Mouse (Mus musculus) right cerebral cortex, postnatal 25 days (tissue): ENCODE measurements at regions not wholly inside any gene's neighbourhood (a gene's known extent, or its start where the extent isn't known, plus 50 kb on each side); places are given as distances from the start of the nearest gene placed in this dataset.

Experiments
- DNase-seq: peaks from one replicate; pipeline ENCODE4 v3.0.0; 2022

GRCm38 (mm10) chr9:23027377-23028313 lies 195.2 kb upstream of the Bmper start:
- peak; percentile 53 for DNase-seq

DNA sequence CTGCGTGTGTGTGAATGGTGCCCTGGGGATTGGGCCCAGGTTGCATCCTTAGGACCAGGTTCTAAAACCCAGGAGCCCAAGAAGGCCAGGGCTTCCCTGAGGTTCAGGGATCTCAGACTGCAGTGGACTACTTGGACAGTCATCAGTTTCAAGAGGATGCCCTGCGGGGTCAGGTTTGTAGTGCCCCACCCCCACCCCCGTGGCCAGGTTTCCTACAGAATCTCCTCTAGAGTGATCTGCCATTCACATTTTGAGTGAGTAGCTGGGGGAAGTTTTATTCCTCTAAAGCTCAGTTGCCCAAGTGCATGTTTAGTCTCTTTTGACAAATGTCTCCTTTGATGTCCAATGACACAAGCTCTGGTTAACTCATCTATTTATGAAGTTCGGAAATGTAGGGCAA lies 193.5 kb upstream of the Bmper start:
- DNase-seq, result no peak

- DNase-seq, result no peak
Measured at GRCm38 (mm10) chr9:23030138-23030537, 192.7 kb upstream of the Bmper start.

DNA sequence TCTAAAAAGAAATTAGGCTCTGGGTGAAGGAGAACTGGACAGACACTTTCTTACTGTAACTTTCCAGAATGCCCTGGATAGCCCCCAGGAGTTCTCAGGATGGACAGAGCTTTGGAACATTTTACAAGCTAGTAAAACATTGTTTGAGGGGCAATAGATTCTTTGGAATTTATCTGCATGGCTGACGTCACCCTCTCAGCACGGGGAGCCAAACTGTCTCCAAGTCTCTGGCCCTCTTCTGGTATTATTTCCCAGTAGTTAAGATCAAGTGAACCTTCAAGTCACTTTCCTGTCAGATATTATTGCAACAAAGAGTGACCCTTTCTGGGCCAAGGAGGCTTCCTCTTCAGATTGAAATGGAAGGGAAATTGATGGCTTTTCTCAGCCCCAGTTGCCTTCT lies 192.3 kb upstream of the Bmper start:
- no peak for DNase-seq

- DNase-seq, result no peak
Measured at GRCm38 (mm10) chr9:23031916-23032315, 191.0 kb upstream of the Bmper start.

GRCm38 (mm10) chr9:23035306-23035705 lies 187.6 kb upstream of the Bmper start:
- no peak for DNase-seq

- no peak for DNase-seq
Measured at GRCm38 (mm10) chr9:23035901-23036610, 186.8 kb upstream of the Bmper start.

DNA sequence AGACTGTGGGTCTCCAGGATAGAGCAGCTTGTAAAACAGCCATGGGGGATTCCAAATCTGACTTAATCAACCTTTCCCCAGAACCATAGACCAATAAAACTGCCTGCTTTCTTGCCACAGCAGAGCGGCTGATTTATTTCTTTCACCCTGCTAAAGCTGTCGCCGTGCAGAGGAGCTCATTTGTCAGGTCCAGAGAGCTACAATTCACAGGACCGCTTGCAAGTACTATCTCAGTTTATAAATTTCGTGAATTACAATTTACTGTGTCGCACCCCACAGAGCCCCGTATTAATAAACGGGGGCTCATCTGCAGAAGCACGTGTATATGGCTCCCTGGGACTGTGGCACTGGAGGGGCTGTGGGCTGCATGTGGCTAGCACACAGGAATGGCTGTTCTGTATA lies 185.4 kb upstream of the Bmper start:
- no peak for DNase-seq

DNA sequence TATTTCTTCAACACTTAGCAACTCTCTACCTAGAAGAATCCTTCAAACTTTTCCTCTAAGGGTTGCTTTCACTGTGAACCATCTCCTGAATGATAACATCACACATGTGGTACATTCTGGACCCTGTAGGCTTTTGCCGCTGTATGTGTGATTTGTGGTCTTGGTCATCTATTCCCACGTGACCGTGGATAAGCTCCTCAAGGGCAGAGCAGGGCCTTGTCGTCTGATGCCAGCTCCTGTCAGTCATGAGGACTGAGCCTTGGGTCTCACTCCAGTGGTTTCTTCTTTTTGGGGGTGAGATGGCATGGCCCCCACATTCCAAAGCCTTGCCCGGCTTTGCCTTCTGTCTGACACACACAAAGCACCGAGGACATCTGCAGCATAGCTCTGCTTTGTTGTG lies 183.3 kb upstream of the Bmper start:
- no peak for DNase-seq

DNA sequence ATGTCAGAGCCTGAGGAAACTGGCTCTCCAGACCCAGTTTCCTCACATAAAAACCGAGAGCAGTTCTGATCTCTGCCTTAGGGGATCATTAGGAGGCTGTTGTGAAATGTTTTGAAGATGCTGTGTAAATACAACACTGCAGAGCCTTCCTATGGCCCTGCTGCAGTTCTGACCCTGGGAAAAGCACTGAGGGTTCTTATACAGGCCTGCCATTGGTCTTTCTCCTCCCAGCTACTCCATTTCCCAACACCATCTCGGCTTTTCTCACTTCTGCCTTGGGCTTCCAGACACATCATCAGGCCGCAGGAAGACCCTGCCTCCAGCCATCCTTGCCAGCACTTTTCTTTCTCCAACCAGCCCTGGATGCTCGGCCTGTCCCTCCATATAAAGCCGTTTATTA lies 181.9 kb upstream of the Bmper start:
- no peak for DNase-seq

- no peak for DNase-seq
Measured at GRCm38 (mm10) chr9:23041537-23042472, 181.1 kb upstream of the Bmper start.

- DNase-seq, result no peak
Measured at GRCm38 (mm10) chr9:23043006-23043405, 179.9 kb upstream of the Bmper start.

- DNase-seq, result no peak
Measured at GRCm38 (mm10) chr9:23045486-23045885, 177.4 kb upstream of the Bmper start.

DNA sequence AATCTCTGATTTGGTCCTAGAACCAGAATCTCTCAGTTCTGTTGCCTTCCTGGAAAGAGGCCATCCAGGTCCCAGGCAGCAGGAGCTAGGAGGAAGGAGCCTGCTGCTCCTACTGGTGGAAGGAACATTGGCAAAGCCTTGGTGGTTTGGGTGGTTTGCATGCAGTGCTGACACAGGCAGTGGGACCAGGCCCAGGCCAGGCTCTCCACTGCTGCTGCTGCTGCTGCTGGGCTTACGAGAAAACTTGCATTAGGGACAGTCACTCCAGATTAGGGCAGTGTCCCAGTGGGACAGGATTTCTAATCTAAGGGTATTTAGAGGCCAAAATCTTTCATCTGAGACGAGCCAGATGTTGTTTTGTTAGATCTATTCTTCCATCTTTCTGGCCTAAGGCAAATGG lies 172.1 kb upstream of the Bmper start:
- no peak for DNase-seq

DNA sequence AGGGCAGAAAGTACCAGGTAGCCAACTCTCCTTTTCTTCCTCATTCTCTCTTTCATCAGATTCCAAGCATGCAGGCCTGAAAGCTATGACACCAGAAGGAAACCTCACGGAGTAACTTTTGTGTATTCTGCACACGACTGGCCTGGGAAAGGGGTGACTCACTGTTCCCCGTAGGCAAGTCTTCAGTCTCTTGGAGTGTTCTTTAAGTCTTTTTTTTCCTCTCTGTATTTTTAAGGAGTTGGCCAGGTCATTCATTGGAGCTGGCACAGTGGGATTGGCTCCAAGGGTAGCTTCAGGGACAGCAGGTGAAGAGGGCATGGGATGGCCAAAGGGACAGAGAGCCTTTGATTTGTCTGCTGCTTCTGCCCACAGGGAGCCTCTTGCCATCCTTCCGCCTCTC lies 163.3 kb upstream of the Bmper start:
- DNase-seq, result no peak

DNA sequence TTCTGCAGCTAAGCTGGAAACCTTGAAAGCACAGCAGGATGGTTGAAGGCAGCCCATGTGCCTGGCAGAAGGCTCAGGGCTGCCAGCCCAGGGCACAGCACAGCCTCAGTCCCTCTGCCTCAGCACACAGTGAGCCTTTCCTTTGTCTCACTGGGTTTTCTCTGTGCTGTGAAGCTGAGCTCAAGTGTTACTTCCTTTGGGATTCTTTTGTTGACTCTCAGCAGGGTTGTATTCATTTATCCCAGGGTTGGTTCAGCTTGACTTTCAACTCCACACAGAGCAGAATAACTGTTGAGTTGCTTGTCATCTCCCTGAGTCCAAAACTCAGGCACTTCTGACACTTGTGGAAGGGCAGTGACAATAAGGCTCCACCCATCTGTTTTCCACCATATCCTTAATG lies 162.3 kb upstream of the Bmper start:
- DNase-seq, result no peak

DNA sequence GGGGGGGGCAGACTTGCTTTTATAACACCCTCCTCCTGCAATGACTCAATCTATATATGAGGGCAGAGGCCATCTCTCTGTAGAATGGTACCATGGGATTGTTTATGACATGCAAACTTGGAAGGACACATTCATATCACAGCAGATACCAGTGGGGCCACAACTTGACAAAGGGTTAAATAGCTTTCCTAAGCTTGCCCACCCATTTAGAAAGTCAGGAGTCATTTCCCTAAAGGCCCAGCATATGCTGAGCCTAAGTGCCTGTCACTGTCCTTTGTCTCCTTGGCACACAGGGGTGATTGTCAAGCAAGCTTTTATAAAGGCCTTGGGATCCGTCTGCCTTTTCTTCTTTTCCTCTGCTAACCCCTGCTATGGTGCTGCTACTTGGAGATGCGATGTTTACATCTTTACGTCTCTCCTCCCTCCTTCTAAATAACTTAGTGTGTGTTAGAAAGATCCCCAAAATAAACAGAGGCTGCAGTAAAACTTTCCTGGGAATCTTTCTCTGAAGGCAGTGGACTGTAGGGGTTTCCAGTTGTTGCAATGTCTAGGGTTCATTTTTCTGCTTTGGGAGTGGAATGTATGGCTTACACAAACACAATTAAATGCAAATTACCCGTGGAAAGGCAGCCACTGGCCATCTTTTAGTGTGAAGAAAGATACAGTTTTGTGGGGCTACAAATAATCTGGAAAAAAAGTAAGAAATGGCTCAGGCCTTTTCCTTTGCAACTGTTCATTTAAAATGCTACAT lies 161.5 kb upstream of the Bmper start:
- DNase-seq, result no peak

DNA sequence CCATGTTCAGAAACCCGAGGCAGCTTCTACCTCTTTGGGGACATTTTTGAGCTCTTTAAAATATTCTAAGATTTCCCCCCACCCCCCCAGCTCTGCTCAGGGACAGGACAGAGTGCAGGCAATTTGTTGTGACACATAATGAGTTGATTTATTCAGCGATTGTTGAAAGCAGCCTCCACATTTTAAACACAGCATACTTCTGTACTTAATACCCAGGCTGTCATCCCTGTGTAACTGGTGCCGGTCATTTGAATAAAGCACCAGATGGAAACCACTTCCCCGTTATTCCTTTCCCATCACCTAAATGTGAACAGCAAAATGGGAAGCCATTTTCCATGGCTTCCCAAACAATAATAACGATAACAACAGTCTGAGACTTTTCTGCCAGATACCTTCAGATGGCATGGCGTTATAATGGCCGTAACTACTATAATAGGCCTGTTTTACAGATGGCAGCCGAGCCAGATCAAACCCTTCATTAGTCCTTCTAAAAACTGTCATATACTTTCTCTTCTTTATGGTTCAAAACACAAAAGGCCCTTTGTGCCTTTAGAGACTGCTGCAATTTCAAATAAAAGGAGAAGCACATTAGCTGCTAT lies 160.7 kb upstream of the Bmper start:
- DNase-seq, result no peak

DNA sequence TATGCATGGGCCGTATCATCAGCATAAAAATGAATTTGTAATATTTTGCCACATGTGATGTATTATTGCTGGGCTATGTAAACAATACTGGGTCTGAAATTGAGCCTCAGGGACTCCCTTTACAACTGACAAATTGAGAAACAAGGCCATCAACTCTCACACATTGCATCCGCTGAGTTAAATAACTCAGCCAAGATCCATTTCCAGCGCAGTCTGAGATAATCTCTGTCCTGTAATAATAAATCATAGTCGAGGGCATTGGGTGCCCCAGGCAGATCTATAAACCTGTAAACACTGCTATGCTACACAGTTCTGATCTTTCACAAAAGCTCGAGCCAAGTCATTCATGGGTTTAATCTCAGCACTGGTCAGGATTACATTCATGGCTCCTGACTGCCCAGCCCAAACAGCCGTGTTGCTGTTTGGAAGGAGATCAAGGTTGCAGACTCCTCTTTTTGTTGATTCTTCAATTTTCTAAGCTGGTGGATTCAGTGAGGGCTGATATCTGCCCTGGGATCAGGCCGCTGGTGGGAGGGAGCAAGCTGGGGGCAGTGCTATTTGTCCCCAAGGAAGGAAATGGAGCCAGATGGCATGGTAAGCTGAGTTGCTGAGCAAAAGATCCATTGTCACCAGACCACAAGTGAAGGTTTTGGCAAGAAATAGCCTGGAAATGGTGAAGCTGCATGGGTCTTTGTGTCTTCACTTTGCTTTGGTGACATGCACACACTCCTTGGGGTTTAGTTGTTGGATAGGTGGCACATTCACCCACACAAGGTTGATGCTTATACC lies 160.0 kb upstream of the Bmper start:
- no peak for DNase-seq

- DNase-seq, result no peak
Measured at GRCm38 (mm10) chr9:23064001-23064400, 158.9 kb upstream of the Bmper start.

- DNase-seq, result no peak
Measured at GRCm38 (mm10) chr9:23064811-23065210, 158.1 kb upstream of the Bmper start.
